Mouse (Mus musculus) megakaryocyte progenitor cell, adult 5-6 weeks (primary cell): ENCODE measurements around the gene Epha4. TPM values are rescaled to one million over a fixed set of nuclear protein-coding genes. Genes with fewer than 3 reads are reported as not detected.

Experiments
- ATAC-seq: replicated peaks from 2 replicates; pipeline ENCODE4 v1.8.0; 2016; ENCODE audit warnings: mild to moderate bottlenecking, moderate TSS enrichment, inconsistent platforms; ENCODE audit not compliant: poor library complexity
- total RNA-seq, 2 experiments: library from RNA; stranded (forward) in 1 of 2; stranded (reverse) in 1 of 2; fragments of 157-497, 149-512 nt in 1 of 2; fragments of 200-1000 nt in 1 of 2; gene quantifications; 2 replicates each; pipeline versions ENCODE4 v1.2.3 to v1.2.4; 2015 to 2017

Epha4 gene
- total RNA-seq, 2 experiments from 2014 or later = 0.07 TPM; not detected in 1

- ATAC-seq = no peak
Observed at GRCm38 (mm10) chr1:77450201-77450600, 64.7 kb downstream of the Epha4 start.

GRCm38 (mm10) chr1:77447061-77447614 is 67.8 kb downstream of the Epha4 start:
- no peak for ATAC-seq

GRCm38 (mm10) chr1:77446438-77446837 is 68.5 kb downstream of the Epha4 start:
- ATAC-seq = no peak

- ATAC-seq = no peak
Observed at GRCm38 (mm10) chr1:77444648-77445047, 70.2 kb downstream of the Epha4 start.

- peak; percentile 89 for ATAC-seq
Observed at GRCm38 (mm10) chr1:77441987-77442386, 72.9 kb downstream of the Epha4 start.

- no peak for ATAC-seq
Observed at GRCm38 (mm10) chr1:77441401-77441800, 73.5 kb downstream of the Epha4 start.

GRCm38 (mm10) chr1:77440512-77440911 is 74.4 kb downstream of the Epha4 start:
- ATAC-seq = no peak

GRCm38 (mm10) chr1:77439383-77440074 is 75.4 kb downstream of the Epha4 start:
- ATAC-seq = no peak

GRCm38 (mm10) chr1:77438639-77439038 is 76.2 kb downstream of the Epha4 start:
- ATAC-seq = no peak; the same call in 1 of the 2 replicates

GRCm38 (mm10) chr1:77437881-77438610 is 76.8 kb downstream of the Epha4 start:
- no peak for ATAC-seq

GRCm38 (mm10) chr1:77435045-77435444 is 79.8 kb downstream of the Epha4 start:
- no peak for ATAC-seq

- no peak for ATAC-seq
Observed at GRCm38 (mm10) chr1:77433148-77433547, 81.7 kb downstream of the Epha4 start.

GRCm38 (mm10) chr1:77432489-77432888 is 82.4 kb downstream of the Epha4 start:
- no peak for ATAC-seq

GRCm38 (mm10) chr1:77429174-77429573 is 85.7 kb downstream of the Epha4 start:
- ATAC-seq = no peak

- no peak for ATAC-seq
Observed at GRCm38 (mm10) chr1:77426956-77427355, 87.9 kb downstream of the Epha4 start.

GRCm38 (mm10) chr1:77425171-77425570 is 89.7 kb downstream of the Epha4 start:
- ATAC-seq = no peak

GRCm38 (mm10) chr1:77421081-77421480 is 93.8 kb downstream of the Epha4 start:
- ATAC-seq = no peak

GRCm38 (mm10) chr1:77420348-77420747 is 94.5 kb downstream of the Epha4 start:
- ATAC-seq = no peak

GRCm38 (mm10) chr1:77416872-77417271 is 98.0 kb downstream of the Epha4 start:
- 0 out of 2 replicates have a peak, but pooled peaks have one; percentile 6 for ATAC-seq

GRCm38 (mm10) chr1:77412871-77413669 is 101.8 kb downstream of the Epha4 start:
- no peak for ATAC-seq

- ATAC-seq = peak; percentile 89
Observed at GRCm38 (mm10) chr1:77412285-77412684, 102.6 kb downstream of the Epha4 start.
